ENCODE assay signal across 8 mouse cellular contexts in the genomic region with DNA sequence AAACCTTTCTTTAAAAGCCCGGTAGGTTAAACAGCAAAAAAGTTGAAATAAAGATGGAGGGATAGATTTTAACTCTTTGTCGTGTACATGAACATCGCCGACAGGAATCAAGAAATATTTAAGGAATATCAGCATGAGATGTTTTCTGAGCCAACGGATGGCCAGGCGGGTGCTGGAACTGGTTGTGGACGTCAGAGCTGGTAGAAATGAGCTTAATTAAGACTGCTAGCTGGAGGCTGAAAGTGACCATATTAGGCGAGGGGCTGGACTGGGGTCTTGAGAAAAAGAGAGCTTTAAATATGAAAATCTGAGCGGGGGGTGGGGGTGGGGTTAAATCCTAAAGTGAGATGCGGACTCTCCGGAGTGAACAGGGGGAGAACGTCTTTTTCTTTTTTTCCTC. TPM values are rescaled to one million over a fixed set of nuclear protein-coding genes. Genes with fewer than 3 reads are reported as not detected.
A peak's percentile ranks its signal among the peaks of the same experiment; 100 is the strongest.
DNase-seq lines count a peak whose midpoint lies in the region; TF ChIP-seq lines count a peak whose summit lies in the region.

No protein-coding gene starts in this region.

- H3K27me3 ChIP-seq in testis, adult 2 months (ENCODE audit: control insufficient read depth, insufficient read depth, low read length) = no peaks in the 10 kb centered on the region
- H3K27me3 ChIP-seq in limb, embryonic 10.5 days (ENCODE audit: low read depth, poor library complexity, severe bottlenecking) = 0 out of 2 replicates have a peak, but pooled peaks cover 5% of the 10 kb centered on the region
- no peaks in the 10 kb centered on the region for H3K27me3 ChIP-seq in myocyte (ENCODE audit: control insufficient read depth, insufficient read depth, insufficient read length)

- peak; percentile 24 for DNase-seq in adrenal gland, adult 2 months
- DNase-seq in adrenal gland, postnatal 36 days = no peak
- DNase-seq in testis, postnatal 10 days (ENCODE audit: low spot score) = no peak
- peak; percentile 49 for DNase-seq in limb, embryonic 10.5 days (ENCODE audit: low spot score)
- DNase-seq in thymus, adult 18-20 months = no peak
- DNase-seq in urinary bladder, postnatal 25 days (ENCODE audit: low spot score) = no peak

- H3K4me2 ChIP-seq in myocyte (ENCODE audit: low read depth) = peak overlapping the region; percentile 95

- peaks cover 15% of the 10 kb centered on the region for H3K4me1 ChIP-seq in testis, adult 2 months (ENCODE audit: control insufficient read depth, insufficient read depth, low read length)
- peaks cover 27% of the 10 kb centered on the region for H3K4me1 ChIP-seq in limb, embryonic 10.5 days

- H3K9me3 ChIP-seq in limb, embryonic 10.5 days (replicated peaks) = no peaks in the 10 kb centered on the region

- no peak overlapping the region for H3ac ChIP-seq in myocyte (ENCODE audit: control insufficient read depth, insufficient read length)

- H3K4me3 ChIP-seq in testis, adult 2 months (ENCODE audit: control insufficient read depth, low read depth, low read length) = peak overlapping the region; percentile 8
- peak overlapping the region; percentile 75 for H3K4me3 ChIP-seq in limb, embryonic 10.5 days
- H3K4me3 ChIP-seq in myocyte = peak overlapping the region; percentile 47

- under 1% methylated on average over 12 of the region's 12 CpGs for WGBS in limb, embryonic 10.5 days

- TF ChIP-seq CTCF in testis, adult 2 months (IDR thresholded peaks at IDR 0.05; ENCODE audit: control insufficient read depth, insufficient read depth, insufficient replicate concordance, low read depth, low read length) = no peak

- H3K36me3 ChIP-seq in testis, adult 2 months (ENCODE audit: control insufficient read depth, insufficient read depth, low read length) = no peaks in the 10 kb centered on the region
- no peaks in the 10 kb centered on the region for H3K36me3 ChIP-seq in limb, embryonic 10.5 days
- no peaks in the 10 kb centered on the region for H3K36me3 ChIP-seq in myocyte (ENCODE audit: control insufficient read depth, insufficient read depth)

- H3K79me2 ChIP-seq in myocyte (ENCODE audit: control insufficient read depth, insufficient read depth) = no peaks in the 10 kb centered on the region

- H3K27ac ChIP-seq in testis, adult 2 months (ENCODE audit: control insufficient read depth, insufficient read depth, low read depth, low read length) = 0 out of 2 replicates have a peak overlapping the region, but pooled peaks have one; percentile 2
- H3K27ac ChIP-seq in limb, embryonic 10.5 days = peak overlapping the region; percentile 93

- no peak for TF ChIP-seq POLR2A in testis, adult 2 months (IDR thresholded peaks at IDR 0.05; ENCODE audit: control insufficient read depth, low read depth, low read length)
- no peak for TF ChIP-seq POLR2A in myocyte (IDR thresholded peaks at IDR 0.05; ENCODE audit: insufficient read length, low read depth)

TF ChIP-seq in myocyte, 11 proteins besides CTCF, POLR2A, EP300 and RAD21:
- TF ChIP-seq SRF (IDR thresholded peaks at IDR 0.05; ENCODE audit: control insufficient read depth, insufficient read length, low read depth) (peak; percentile 47), POLR2AphosphoS2 (IDR thresholded peaks at IDR 0.05; ENCODE audit: insufficient read length, low read depth) (no peak)

RNA-seq across cellular contexts. Expression of a gene that starts 57.8 kb away (rescaled TPM):
- 100 to 1,000 TPM; 128 to 150 TPM for total RNA-seq in adrenal gland, adult 2 months (2021)
- 13.8 and 16.8 TPM in 2 replicates for polyA plus RNA-seq in adrenal gland, adult 2 months (2012; rRNA removed)
- 100 to 1,000 TPM; 147 to 151 TPM for total RNA-seq in adrenal gland, postnatal 36 days (2021)
- polyA plus RNA-seq in testis, adult 2 months (2012; rRNA removed) = 51.1 and 55.3 TPM in 2 replicates
- polyA plus RNA-seq in limb, embryonic 10.5 days (2016; fragmentation: Nextera tagmentation; extraction: Ambion mirVana) = 590 and 611 TPM in 2 replicates
- polyA plus RNA-seq in myocyte (2012; fragmentation: generic; extraction: Trizol) = 326 TPM

Comparison
In these comparisons a context has a peak if more than half of its experiments do, and no peak if none do; other contexts are left out.
1. DNase-seq: peak in adrenal gland, adult 2 months (single experiment) and limb, embryonic 10.5 days (single experiment); none in adrenal gland, postnatal 36 days (0 of 2), testis, postnatal 10 days (single experiment), thymus, adult 18-20 months (0 of 2) and urinary bladder, postnatal 25 days (single experiment).
2. H3K4me3 ChIP-seq: peak in every context shown above with its lines; median percentile 75 in limb, embryonic 10.5 days; 47 in myocyte; 8 in testis, adult 2 months.